ENCODE assay signal across 26 mouse cellular contexts in the genomic region with DNA sequence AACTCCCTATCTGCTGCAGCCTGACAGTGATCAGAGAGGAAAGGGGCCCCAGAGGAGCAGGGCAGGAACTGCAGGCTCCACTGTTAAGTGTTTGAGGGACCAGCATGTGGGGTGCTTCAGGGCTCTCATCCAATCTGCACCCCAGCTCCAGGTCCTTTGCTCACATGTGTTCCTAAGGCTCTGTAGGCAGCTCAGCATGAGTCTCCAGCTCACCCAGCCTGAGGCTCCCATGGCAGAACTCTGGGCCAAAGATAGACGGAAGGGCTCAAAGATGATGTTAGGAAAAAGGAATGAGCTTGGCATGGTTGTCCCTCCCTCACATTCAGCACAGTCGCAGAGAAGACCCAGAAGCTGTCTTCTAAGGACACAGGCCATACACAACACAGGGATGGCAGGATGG. TPM values are rescaled to one million over a fixed set of nuclear protein-coding genes. Genes with fewer than 3 reads are reported as not detected.
DNase-seq lines count a peak whose midpoint lies in the region; ATAC-seq and TF ChIP-seq lines count a peak whose summit lies in the region.
"Had no signal": no experiment of that assay in that cellular context is flagged by ENCODE, and none has a peak within 500 bp of the region (broad histone marks: within the 10 kb centered on the region; RNA-seq: fewer than 3 reads in every experiment).

No protein-coding gene starts in this region.

- no peaks in the 10 kb centered on the region for H3K9me3 ChIP-seq in heart, embryonic 11.5 days (replicated peaks; ENCODE audit: control insufficient read depth, low read length)
- H3K9me3 ChIP-seq in liver, embryonic 14.5 days (ENCODE audit: control insufficient read depth, low read length) = no peaks in the 10 kb centered on the region
- H3K9me3 ChIP-seq in embryonic facial prominence, embryonic 14.5 days (ENCODE audit: control insufficient read depth, low read length) = no peaks in the 10 kb centered on the region
- H3K9me3 ChIP-seq in limb, embryonic 15.5 days = no peaks in the 10 kb centered on the region
- H3K9me3 ChIP-seq: forebrain, embryonic 15.5 days; hindbrain, embryonic 13.5 days; midbrain, embryonic 15.5 days had no signal

- H3K27me3 ChIP-seq in heart, embryonic 11.5 days (ENCODE audit: control insufficient read depth, insufficient read depth, low read length) = no peaks in the 10 kb centered on the region
- H3K27me3 ChIP-seq in liver, embryonic 14.5 days (ENCODE audit: control insufficient read depth, insufficient read depth, low read length) = no peaks in the 10 kb centered on the region
- H3K27me3 ChIP-seq in embryonic facial prominence, embryonic 14.5 days (replicated peaks; ENCODE audit: control insufficient read depth, insufficient read depth, low read length) = no peaks in the 10 kb centered on the region
- no peaks in the 10 kb centered on the region for H3K27me3 ChIP-seq in limb, embryonic 15.5 days
- H3K27me3 ChIP-seq: forebrain, embryonic 15.5 days; hindbrain, embryonic 13.5 days; midbrain, embryonic 15.5 days had no signal

- 0 out of 2 replicates have a peak, but pooled peaks have one; percentile 13 for TF ChIP-seq CTCF in liver, embryonic 14.5 days (IDR thresholded peaks at IDR 0.05; ENCODE audit: low read depth)

- no peak for ATAC-seq in heart, embryonic 11.5 days (replicated peaks; ENCODE audit: insufficient number of reproducible peaks, low FRiP score, low TSS enrichment)
- no peak for ATAC-seq in liver, embryonic 14.5 days (ENCODE audit: insufficient read depth)
- ATAC-seq in embryonic facial prominence, embryonic 14.5 days (ENCODE audit: low read depth) = no peak
- ATAC-seq in limb, embryonic 15.5 days (ENCODE audit: insufficient number of reproducible peaks, low FRiP score, low TSS enrichment, low read depth) = no peak
- ATAC-seq: forebrain, embryonic 15.5 days; midbrain, embryonic 15.5 days had no signal

- H3K9ac ChIP-seq in heart, embryonic 11.5 days (ENCODE audit: low read depth, low read length) = no peak overlapping the region
- no peak overlapping the region for H3K9ac ChIP-seq in liver, embryonic 14.5 days (replicated peaks)
- no peak overlapping the region for H3K9ac ChIP-seq in embryonic facial prominence, embryonic 14.5 days (ENCODE audit: low read depth, low read length)
- no peak overlapping the region for H3K9ac ChIP-seq in limb, embryonic 15.5 days
- H3K9ac ChIP-seq: forebrain, embryonic 15.5 days; hindbrain, embryonic 13.5 days; midbrain, embryonic 15.5 days had no signal

- peak overlapping the region; percentile 29 for H3K27ac ChIP-seq in heart, embryonic 11.5 days (ENCODE audit: low read depth, low read length)
- H3K27ac ChIP-seq in liver, embryonic 14.5 days = no peak overlapping the region
- peak overlapping the region; percentile 35; the same call in 1 of the 2 replicates for H3K27ac ChIP-seq in embryonic facial prominence, embryonic 14.5 days (replicated peaks; ENCODE audit: low read depth, low read length)
- peak overlapping the region; percentile 81 for H3K27ac ChIP-seq in limb, embryonic 15.5 days
- H3K27ac ChIP-seq: forebrain, embryonic 15.5 days; hindbrain, embryonic 13.5 days; kidney, postnatal 0 days; left cerebral cortex, adult 2 months; midbrain, embryonic 15.5 days had no signal

- H3K4me2 ChIP-seq in heart, embryonic 11.5 days = no peak overlapping the region
- no peak overlapping the region for H3K4me2 ChIP-seq in liver, embryonic 14.5 days (ENCODE audit: low read depth)
- H3K4me2 ChIP-seq in embryonic facial prominence, embryonic 14.5 days (ENCODE audit: low read depth, low read length) = no peak overlapping the region
- no peak overlapping the region for H3K4me2 ChIP-seq in limb, embryonic 15.5 days
- H3K4me2 ChIP-seq: forebrain, embryonic 15.5 days; hindbrain, embryonic 13.5 days; midbrain, embryonic 15.5 days had no signal

- DNase-seq in heart, adult 18-20 months = no peak
- DNase-seq in liver, embryonic 14.5 days (ENCODE audit: low read depth in 3 of 3, low spot score in 3 of 3) = no peak
- DNase-seq in liver = no peak
- DNase-seq in embryonic facial prominence, embryonic 14.5 days (ENCODE audit: low spot score) = no peak
- no peak for DNase-seq in adrenal gland, postnatal 25 days
- no peak for DNase-seq in kidney, postnatal 36 days
- DNase-seq: adrenal gland, adult 8-10 months; cerebellum, adult 8-10 months; kidney, adult 11 months; lung, adult 2 months; retina, postnatal 1 day; thymus, postnatal 36 days had no signal

- H3K4me3 ChIP-seq in heart, embryonic 11.5 days (ENCODE audit: low read depth, low read length) = no peak overlapping the region
- no peak overlapping the region for H3K4me3 ChIP-seq in liver, embryonic 14.5 days (ENCODE audit: insufficient read depth in 1 of 2, low read depth in 2 of 2, low read length in 2 of 2)
- H3K4me3 ChIP-seq in embryonic facial prominence, embryonic 14.5 days (ENCODE audit: low read depth, low read length) = no peak overlapping the region
- no peak overlapping the region for H3K4me3 ChIP-seq in limb, embryonic 15.5 days
- H3K4me3 ChIP-seq: erythroblast, embryonic 14.5 days; forebrain, embryonic 15.5 days; hindbrain, embryonic 13.5 days; left cerebral cortex, adult 2 months; midbrain, embryonic 15.5 days had no signal

- peaks cover 11% of the 10 kb centered on the region for H3K4me1 ChIP-seq in heart, embryonic 11.5 days (ENCODE audit: control insufficient read depth, insufficient read depth, low read length)
- H3K4me1 ChIP-seq in liver, embryonic 14.5 days (replicated peaks; ENCODE audit: control insufficient read depth in 2 of 2, insufficient read depth in 2 of 2, low read length in 1 of 2) = no peaks in the 10 kb centered on the region
- peaks cover 25% of the 10 kb centered on the region for H3K4me1 ChIP-seq in embryonic facial prominence, embryonic 14.5 days (ENCODE audit: control insufficient read depth, insufficient read depth, low read length)
- peaks cover 56% of the 10 kb centered on the region for H3K4me1 ChIP-seq in limb, embryonic 15.5 days
- H3K4me1 ChIP-seq: forebrain, embryonic 15.5 days; midbrain, embryonic 15.5 days had no signal

- 50% methylated on average over 2 of the region's 2 CpGs for WGBS in heart, embryonic 11.5 days (ENCODE audit: insufficient replicate concordance)
- 55% methylated on average over 2 of the region's 2 CpGs for WGBS in liver, embryonic 14.5 days (ENCODE audit: insufficient replicate concordance)
- WGBS in embryonic facial prominence, embryonic 14.5 days = 57% methylated on average over 2 of the region's 2 CpGs
- 43% methylated on average over 2 of the region's 2 CpGs for WGBS in limb, embryonic 15.5 days

- no peak for TF ChIP-seq EP300 in liver, embryonic 14.5 days (IDR thresholded peaks at IDR 0.05; ENCODE audit: low read depth)

- H3K36me3 ChIP-seq in heart, embryonic 11.5 days (ENCODE audit: control insufficient read depth, insufficient read depth, low read length) = no peaks in the 10 kb centered on the region
- no peaks in the 10 kb centered on the region for H3K36me3 ChIP-seq in liver, embryonic 14.5 days (replicated peaks; ENCODE audit: control insufficient read depth, insufficient read depth, low read depth)
- no peaks in the 10 kb centered on the region for H3K36me3 ChIP-seq in embryonic facial prominence, embryonic 14.5 days (ENCODE audit: control insufficient read depth, insufficient read depth, low read length)
- no peaks in the 10 kb centered on the region for H3K36me3 ChIP-seq in limb, embryonic 15.5 days
- H3K36me3 ChIP-seq: forebrain, embryonic 15.5 days; hindbrain, embryonic 13.5 days; midbrain, embryonic 15.5 days had no signal

RNA-seq across cellular contexts. Expression of gene Mrgprd, which starts 16.0 kb away (rescaled TPM):
- not detected in 2 replicates for polyA plus RNA-seq in heart, embryonic 11.5 days (2014; fragmentation: Nextera tagmentation; extraction: Ambion mirVana)
- total RNA-seq in heart, adult 18-20 months (2021) = not detected
- not detected in 2 replicates for polyA plus RNA-seq in liver, embryonic 14.5 days (2012; rRNA removed)
- polyA plus RNA-seq in liver, embryonic 14.5 days (2014; fragmentation: Nextera tagmentation; extraction: Ambion mirVana) = not detected in 2 replicates
- polyA plus RNA-seq in embryonic facial prominence, embryonic 14.5 days (2014; fragmentation: Nextera tagmentation; extraction: Ambion mirVana) = not detected in 2 replicates
- polyA plus RNA-seq in limb, embryonic 15.5 days (2015; fragmentation: Nextera tagmentation; extraction: Ambion mirVana) = not detected in 2 replicates
- not detected in 2 replicates for total RNA-seq in adrenal gland, postnatal 25 days (2021)
- total RNA-seq: adrenal gland, adult 8-10 months; layer of hippocampus, adult 8-10 months; left cerebral cortex, adult 2 months; liver, adult 2 months; megakaryocyte progenitor cell, adult 5-6 weeks; MEL; neutrophil, adult 5-6 weeks had no signal
- polyA plus RNA-seq: erythroblast, embryonic 14.5 days; forebrain, embryonic 15.5 days; gonadal fat pad, adult 2 months; hindbrain, embryonic 13.5 days; kidney, postnatal 0 days; liver, adult 2 months; lung, adult 2 months; midbrain, embryonic 15.5 days had no signal

RNA-seq across cellular contexts. Expression of gene Mrgprf, which starts 30.0 kb away (rescaled TPM):
- 0.11 and 0.17 TPM in 2 replicates for polyA plus RNA-seq in heart, embryonic 11.5 days (2014; fragmentation: Nextera tagmentation; extraction: Ambion mirVana)
- 1 to 10 TPM; 2.1 to 2.4 TPM for total RNA-seq in heart, adult 18-20 months (2021)
- polyA plus RNA-seq in liver, embryonic 14.5 days (2012; rRNA removed) = 0.02 and 0.03 TPM in 2 replicates
- not detected in 2 replicates for polyA plus RNA-seq in liver, embryonic 14.5 days (2014; fragmentation: Nextera tagmentation; extraction: Ambion mirVana)
- 7.5 and 10.0 TPM in 2 replicates for polyA plus RNA-seq in embryonic facial prominence, embryonic 14.5 days (2014; fragmentation: Nextera tagmentation; extraction: Ambion mirVana)
- polyA plus RNA-seq in limb, embryonic 15.5 days (2015; fragmentation: Nextera tagmentation; extraction: Ambion mirVana) = 10.8 and 15.3 TPM in 2 replicates
- 1.0 and 1.3 TPM in 2 replicates for total RNA-seq in adrenal gland, postnatal 25 days (2021)
- total RNA-seq: liver, adult 2 months; megakaryocyte progenitor cell, adult 5-6 weeks; MEL; neutrophil, adult 5-6 weeks had no signal
- polyA plus RNA-seq: erythroblast, embryonic 14.5 days had no signal

RNA-seq across cellular contexts. Expression of gene Tpcn2, which starts 46.8 kb away (rescaled TPM):
- 2.1 and 3.1 TPM in 2 replicates for polyA plus RNA-seq in heart, embryonic 11.5 days (2014; fragmentation: Nextera tagmentation; extraction: Ambion mirVana)
- total RNA-seq in heart, adult 18-20 months (2021) = 1 to 10 TPM; 1.7 to 3.4 TPM
- polyA plus RNA-seq in liver, embryonic 14.5 days (2012; rRNA removed) = 3.1 and 3.3 TPM in 2 replicates
- 0.39 TPM in 2 replicates for polyA plus RNA-seq in liver, embryonic 14.5 days (2014; fragmentation: Nextera tagmentation; extraction: Ambion mirVana)
- 3.6 and 3.7 TPM in 2 replicates for polyA plus RNA-seq in embryonic facial prominence, embryonic 14.5 days (2014; fragmentation: Nextera tagmentation; extraction: Ambion mirVana)
- 10.8 and 11.2 TPM in 2 replicates for polyA plus RNA-seq in limb, embryonic 15.5 days (2015; fragmentation: Nextera tagmentation; extraction: Ambion mirVana)
- total RNA-seq in adrenal gland, postnatal 25 days (2021) = 13.7 and 18.8 TPM in 2 replicates
- polyA plus RNA-seq: erythroblast, embryonic 14.5 days had no signal
